Mouse (Mus musculus): ENCODE results near the gene 4930402H24Rik.

DNA sequence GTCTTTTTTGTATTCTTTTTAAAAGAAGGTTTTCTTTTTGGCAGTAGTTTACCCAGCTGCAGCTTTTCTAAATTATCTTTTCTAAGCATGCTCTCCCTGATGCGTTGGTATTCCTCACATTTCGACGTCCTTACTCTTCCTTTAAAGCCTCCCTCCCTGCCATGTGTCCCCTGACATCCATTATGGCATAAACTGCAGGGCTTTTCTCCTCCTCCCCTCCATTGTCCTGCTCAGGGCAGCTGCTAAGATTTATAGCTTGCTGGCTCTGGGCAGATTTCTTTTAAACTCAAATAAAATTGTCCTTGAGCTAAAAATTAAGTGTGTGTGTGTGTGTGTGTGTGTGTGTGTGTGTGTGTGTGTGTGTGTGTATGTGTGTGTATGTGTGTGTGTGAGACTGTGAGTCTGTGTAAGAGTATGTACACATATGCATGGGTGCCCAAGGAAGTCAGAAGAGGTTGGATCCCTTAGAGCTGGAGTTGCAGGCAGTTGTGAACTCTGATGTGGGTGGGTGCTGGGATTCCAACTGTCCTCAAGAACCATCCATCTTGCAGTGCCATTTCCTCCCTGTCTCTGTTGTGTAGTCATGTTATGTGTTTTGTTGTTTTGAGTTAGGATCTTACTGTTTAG lies 10.4 kb upstream of the 4930402H24Rik start:
- no peak for TF ChIP-seq CTCF (conservative IDR thresholded peaks at IDR 0.05; ENCODE audit: low read length)
- no peak for TF ChIP-seq NANOG (IDR thresholded peaks at IDR 0.05; ENCODE audit: borderline replicate concordance, low read length)
